Mouse (Mus musculus): ENCODE measurements around the gene Kcna3.

The Kcna3 gene

GRCm38 (mm10) chr3:107039306-107039705 is 3.3 kb downstream of the Kcna3 start:
- TF ChIP-seq POU5F1 (IDR thresholded peaks at IDR 0.05; ENCODE audit: borderline replicate concordance, low read length) (no peak), CTCF (conservative IDR thresholded peaks at IDR 0.05; ENCODE audit: low read length) (no peak)
- peaks cover 4% of the 10 kb centered on the region; the same call in 1 of the 2 replicates for H3K9me3 ChIP-seq (ENCODE audit: low read length)

GRCm38 (mm10) chr3:107040408-107040807 is 4.4 kb downstream of the Kcna3 start:
- Histone ChIP-seq H3K36me3 (ENCODE audit: insufficient read depth, low read length) (no peaks in the 10 kb centered on the region), H3K9me3 (ENCODE audit: low read length) (peaks cover 4% of the 10 kb centered on the region; the same call in 1 of the 2 replicates), H3K27me3 (ENCODE audit: insufficient read depth, low read length) (peaks cover 37% of the 10 kb centered on the region), H3K4me1 (replicated peaks; ENCODE audit: low read depth, low read length) (peaks cover 12% of the 10 kb centered on the region), H3K4me3 (replicated peaks; ENCODE audit: low read length) (no peak overlapping the region)
- TF ChIP-seq POU5F1 (IDR thresholded peaks at IDR 0.05; ENCODE audit: borderline replicate concordance, low read length) (no peak), CTCF (conservative IDR thresholded peaks at IDR 0.05; ENCODE audit: low read length) (no peak), NANOG (IDR thresholded peaks at IDR 0.05; ENCODE audit: borderline replicate concordance, low read length) (no peak)

More at GRCm38 (mm10) chr3:107039306-107039705, 3.3 kb downstream of the Kcna3 start:
- Histone ChIP-seq H3K27me3 (ENCODE audit: insufficient read depth, low read length) (peaks cover 48% of the 10 kb centered on the region), H3K36me3 (ENCODE audit: insufficient read depth, low read length) (no peaks in the 10 kb centered on the region), H3K4me3 (replicated peaks; ENCODE audit: low read length) (no peak overlapping the region), H3K4me1 (replicated peaks; ENCODE audit: low read depth, low read length) (peaks cover 15% of the 10 kb centered on the region)

GRCm38 (mm10) chr3:107041718-107042117 is 5.7 kb downstream of the Kcna3 start:
- Histone ChIP-seq H3K4me1 (replicated peaks; ENCODE audit: low read depth, low read length) (peaks cover 6% of the 10 kb centered on the region), H3K27me3 (ENCODE audit: insufficient read depth, low read length) (peaks cover 28% of the 10 kb centered on the region), H3K9me3 (ENCODE audit: low read length) (peaks cover 4% of the 10 kb centered on the region; the same call in 1 of the 2 replicates), H3K4me3 (replicated peaks; ENCODE audit: low read length) (no peak overlapping the region), H3K36me3 (ENCODE audit: insufficient read depth, low read length) (no peaks in the 10 kb centered on the region)
- no peak for TF ChIP-seq POU5F1 (IDR thresholded peaks at IDR 0.05; ENCODE audit: borderline replicate concordance, low read length)
- no peak for TF ChIP-seq NANOG (IDR thresholded peaks at IDR 0.05; ENCODE audit: borderline replicate concordance, low read length)
- no peak for TF ChIP-seq CTCF (conservative IDR thresholded peaks at IDR 0.05; ENCODE audit: low read length)

- Histone ChIP-seq H3K9me3 (ENCODE audit: low read length) (no peaks in the 10 kb centered on the region), H3K4me3 (replicated peaks; ENCODE audit: low read length) (no peak overlapping the region), H3K4me1 (replicated peaks; ENCODE audit: low read depth, low read length) (peaks cover 16% of the 10 kb centered on the region), H3K27me3 (ENCODE audit: insufficient read depth, low read length) (peaks cover 41% of the 10 kb centered on the region), H3K36me3 (ENCODE audit: insufficient read depth, low read length) (no peaks in the 10 kb centered on the region)
- peak; percentile 93 for TF ChIP-seq NANOG (IDR thresholded peaks at IDR 0.05; ENCODE audit: borderline replicate concordance, low read length)
- no peak for TF ChIP-seq CTCF (conservative IDR thresholded peaks at IDR 0.05; ENCODE audit: low read length)
Measured at GRCm38 (mm10) chr3:107061468-107061867, 25.5 kb downstream of the Kcna3 start.

- Histone ChIP-seq H3K36me3 (ENCODE audit: insufficient read depth, low read length) (no peaks in the 10 kb centered on the region), H3K9me3 (ENCODE audit: low read length) (no peaks in the 10 kb centered on the region), H3K27me3 (ENCODE audit: insufficient read depth, low read length) (peaks cover 45% of the 10 kb centered on the region), H3K4me3 (replicated peaks; ENCODE audit: low read length) (no peak overlapping the region), H3K4me1 (replicated peaks; ENCODE audit: low read depth, low read length) (peaks cover 16% of the 10 kb centered on the region)
- TF ChIP-seq POU5F1 (IDR thresholded peaks at IDR 0.05; ENCODE audit: borderline replicate concordance, low read length) = no peak
Measured at GRCm38 (mm10) chr3:107062771-107063170, 26.8 kb downstream of the Kcna3 start.

GRCm38 (mm10) chr3:107065510-107066095 is 29.6 kb downstream of the Kcna3 start:
- Histone ChIP-seq H3K4me3 (replicated peaks; ENCODE audit: low read length) (no peak overlapping the region), H3K4me1 (replicated peaks; ENCODE audit: low read depth, low read length) (peaks cover 16% of the 10 kb centered on the region), H3K9me3 (ENCODE audit: low read length) (no peaks in the 10 kb centered on the region), H3K27me3 (ENCODE audit: insufficient read depth, low read length) (peaks cover 33% of the 10 kb centered on the region), H3K36me3 (ENCODE audit: insufficient read depth, low read length) (no peaks in the 10 kb centered on the region)
- TF ChIP-seq NANOG (IDR thresholded peaks at IDR 0.05; ENCODE audit: borderline replicate concordance, low read length) = no peak

- no peaks in the 10 kb centered on the region for H3K36me3 ChIP-seq (ENCODE audit: insufficient read depth, low read length)
- H3K4me3 ChIP-seq (replicated peaks; ENCODE audit: low read length) = no peak overlapping the region
- TF ChIP-seq CTCF (conservative IDR thresholded peaks at IDR 0.05; ENCODE audit: low read length) (no peak), POU5F1 (IDR thresholded peaks at IDR 0.05; ENCODE audit: borderline replicate concordance, low read length) (no peak), NANOG (IDR thresholded peaks at IDR 0.05; ENCODE audit: borderline replicate concordance, low read length) (no peak)
- peaks cover 12% of the 10 kb centered on the region for H3K4me1 ChIP-seq (replicated peaks; ENCODE audit: low read depth, low read length)
- H3K9me3 ChIP-seq (ENCODE audit: low read length) = no peaks in the 10 kb centered on the region
- H3K27me3 ChIP-seq (ENCODE audit: insufficient read depth, low read length) = peaks cover 35% of the 10 kb centered on the region
Measured at GRCm38 (mm10) chr3:107066165-107066850, 30.3 kb downstream of the Kcna3 start.

- Histone ChIP-seq H3K9me3 (ENCODE audit: low read length) (no peaks in the 10 kb centered on the region), H3K27me3 (ENCODE audit: insufficient read depth, low read length) (peaks cover 34% of the 10 kb centered on the region), H3K4me3 (replicated peaks; ENCODE audit: low read length) (no peak overlapping the region), H3K36me3 (ENCODE audit: insufficient read depth, low read length) (no peaks in the 10 kb centered on the region), H3K4me1 (replicated peaks; ENCODE audit: low read depth, low read length) (peaks cover 3% of the 10 kb centered on the region)
- TF ChIP-seq NANOG (IDR thresholded peaks at IDR 0.05; ENCODE audit: borderline replicate concordance, low read length) (no peak), POU5F1 (IDR thresholded peaks at IDR 0.05; ENCODE audit: borderline replicate concordance, low read length) (no peak), CTCF (conservative IDR thresholded peaks at IDR 0.05; ENCODE audit: low read length) (no peak)
Measured at GRCm38 (mm10) chr3:107067245-107067644, 31.3 kb downstream of the Kcna3 start.

GRCm38 (mm10) chr3:107073863-107074262 is 37.9 kb downstream of the Kcna3 start:
- Histone ChIP-seq H3K9me3 (ENCODE audit: low read length) (no peaks in the 10 kb centered on the region), H3K27me3 (ENCODE audit: insufficient read depth, low read length) (peaks cover 19% of the 10 kb centered on the region; the same call in 1 of the 2 replicates), H3K4me1 (replicated peaks; ENCODE audit: low read depth, low read length) (no peaks in the 10 kb centered on the region), H3K36me3 (ENCODE audit: insufficient read depth, low read length) (no peaks in the 10 kb centered on the region), H3K4me3 (replicated peaks; ENCODE audit: low read length) (no peak overlapping the region)
- TF ChIP-seq CTCF (conservative IDR thresholded peaks at IDR 0.05; ENCODE audit: low read length) (no peak), POU5F1 (IDR thresholded peaks at IDR 0.05; ENCODE audit: borderline replicate concordance, low read length) (no peak), NANOG (IDR thresholded peaks at IDR 0.05; ENCODE audit: borderline replicate concordance, low read length) (no peak)

All from E14TG2a.4 (cell line).